ENCODE assay signal across 15 mouse cellular contexts in the genomic region with DNA sequence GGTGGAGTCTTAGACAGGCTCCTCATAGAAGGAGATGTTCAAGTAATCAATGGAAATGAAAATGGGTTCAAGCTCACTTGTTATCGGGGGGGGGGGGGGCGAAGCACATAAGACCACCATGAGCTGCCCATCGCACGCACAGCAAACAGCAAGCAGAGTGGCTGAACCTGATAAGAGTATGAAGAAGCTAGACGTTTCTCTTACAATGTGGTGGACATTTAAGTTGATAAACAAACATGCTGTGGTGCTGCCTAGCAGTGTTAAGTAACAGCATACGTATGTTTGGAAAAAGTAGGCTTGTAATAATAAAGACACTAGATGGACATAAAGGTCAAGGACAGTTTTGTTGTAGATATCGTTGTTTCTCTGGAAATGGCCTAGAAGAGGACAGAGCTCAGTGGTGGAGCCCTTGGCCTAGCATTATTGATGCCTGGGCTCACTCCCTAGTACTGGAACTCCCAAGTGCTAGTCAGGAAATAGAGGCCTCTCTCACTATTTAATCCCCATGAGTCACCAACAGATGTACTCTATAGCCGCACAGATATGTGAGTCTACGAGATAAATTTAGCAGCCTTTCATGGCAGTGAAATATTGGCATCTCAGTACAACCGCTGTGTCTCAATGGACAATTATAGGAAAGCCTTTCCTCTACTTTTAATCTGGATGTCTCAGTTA. TPM values are rescaled to one million over a fixed set of nuclear protein-coding genes. Genes with fewer than 3 reads are reported as not detected.
DNase-seq lines count a peak whose midpoint lies in the region; ATAC-seq and TF ChIP-seq lines count a peak whose summit lies in the region.
"Had no signal": no experiment of that assay in that cellular context is flagged by ENCODE, and none has a peak within 500 bp of the region (broad histone marks: within the 10 kb centered on the region; RNA-seq: fewer than 3 reads in every experiment).

No protein-coding gene starts in this region.

- H3K4me3 ChIP-seq in heart, postnatal 0 days (ENCODE audit: low read depth, low read length): no peak overlapping the region
- H3K4me3 ChIP-seq in MEL (ENCODE audit: control insufficient read depth in 1 of 2, insufficient read depth in 1 of 2, low read depth in 2 of 2, low read length in 2 of 2): peak overlapping the region in 1 of 2 experiments; percentile 12; a peak in 2 of 4 replicates
- no peak overlapping the region for H3K4me3 ChIP-seq in liver, embryonic 15.5 days (replicated peaks)
- H3K4me3 ChIP-seq in hindbrain, postnatal 0 days (ENCODE audit: low read length): no peak overlapping the region
- H3K4me3 ChIP-seq in hindbrain, embryonic 11.5 days (ENCODE audit: low read depth, low read length): no peak overlapping the region
- H3K4me3 ChIP-seq: embryonic facial prominence, embryonic 13.5 days; layer of hippocampus, adult 2 months had no signal

- no peak overlapping the region for H3K9ac ChIP-seq in heart, postnatal 0 days (replicated peaks; ENCODE audit: low read depth, low read length)
- peak overlapping the region; percentile 54 for H3K9ac ChIP-seq in MEL (ENCODE audit: control insufficient read depth, low read depth, low read length, poor library complexity, severe bottlenecking)
- no peak overlapping the region for H3K9ac ChIP-seq in liver, embryonic 15.5 days
- H3K9ac ChIP-seq in hindbrain, postnatal 0 days (replicated peaks; ENCODE audit: low read length): no peak overlapping the region
- H3K9ac ChIP-seq in hindbrain, embryonic 11.5 days (ENCODE audit: low read depth, low read length): no peak overlapping the region
- H3K9ac ChIP-seq: embryonic facial prominence, embryonic 13.5 days; forebrain, postnatal 0 days had no signal

- no peak for TF ChIP-seq EP300 in heart, postnatal 0 days (IDR thresholded peaks at IDR 0.05; ENCODE audit: low read depth)
- TF ChIP-seq EP300 in MEL (IDR thresholded peaks at IDR 0.05; ENCODE audit: low read depth in 1 of 2, low read length in 2 of 2): peak; percentile 82 to 89

- TF ChIP-seq RAD21 in MEL (IDR thresholded peaks at IDR 0.05; ENCODE audit: low read depth, low read length): no peak

- 58% methylated on average over 10 of the region's 10 CpGs for WGBS in heart, postnatal 0 days
- 28% methylated on average over 10 of the region's 10 CpGs for WGBS in liver, embryonic 15.5 days (ENCODE audit: insufficient replicate concordance)
- WGBS in hindbrain, postnatal 0 days: 89% methylated on average over 10 of the region's 10 CpGs
- 92% methylated on average over 10 of the region's 10 CpGs for WGBS in hindbrain, embryonic 11.5 days

- H3K27me3 ChIP-seq in heart, postnatal 0 days (ENCODE audit: control insufficient read depth, insufficient read depth, low read length): no peaks in the 10 kb centered on the region
- no peaks in the 10 kb centered on the region for H3K27me3 ChIP-seq in MEL (ENCODE audit: control insufficient read depth in 1 of 2, insufficient read depth in 2 of 2, low read length in 2 of 2)
- H3K27me3 ChIP-seq in liver, embryonic 15.5 days: no peaks in the 10 kb centered on the region
- no peaks in the 10 kb centered on the region for H3K27me3 ChIP-seq in hindbrain, postnatal 0 days (ENCODE audit: insufficient read depth, low read length)
- no peaks in the 10 kb centered on the region for H3K27me3 ChIP-seq in hindbrain, embryonic 11.5 days (ENCODE audit: control insufficient read depth, insufficient read depth, low read length)
- H3K27me3 ChIP-seq: embryonic facial prominence, embryonic 13.5 days had no signal

- TF ChIP-seq POLR2A in MEL (IDR thresholded peaks at IDR 0.05; ENCODE audit: control insufficient read depth in 1 of 2, insufficient read depth in 1 of 2, low read depth in 1 of 2, low read length in 2 of 2, poor library complexity in 1 of 2): 0 out of 4 replicates have a peak, but pooled peaks of 1 of the 2 experiments have one; percentile 31

- peaks cover 9% of the 10 kb centered on the region for H3K4me1 ChIP-seq in heart, postnatal 0 days (ENCODE audit: control insufficient read depth, insufficient read depth)
- H3K4me1 ChIP-seq in MEL (ENCODE audit: control insufficient read depth in 1 of 2, insufficient read depth in 2 of 2, low read length in 2 of 2): peaks cover 20 to 25% of the 10 kb centered on the region in 2 experiments
- peaks cover 49% of the 10 kb centered on the region for H3K4me1 ChIP-seq in liver, embryonic 15.5 days (replicated peaks)
- H3K4me1 ChIP-seq in hindbrain, postnatal 0 days (ENCODE audit: insufficient read depth, low read length): no peaks in the 10 kb centered on the region
- no peaks in the 10 kb centered on the region for H3K4me1 ChIP-seq in hindbrain, embryonic 11.5 days (replicated peaks; ENCODE audit: control insufficient read depth, insufficient read depth, low read length)
- H3K4me1 ChIP-seq: embryonic facial prominence, embryonic 13.5 days had no signal

- H3K36me3 ChIP-seq in heart, postnatal 0 days (replicated peaks; ENCODE audit: control insufficient read depth, insufficient read depth, low read length): no peaks in the 10 kb centered on the region
- peaks cover 0 to 28% of the 10 kb centered on the region in 2 experiments; a peak in 2 of 4 replicates for H3K36me3 ChIP-seq in MEL (ENCODE audit: control insufficient read depth in 1 of 2, insufficient read depth in 2 of 2, low read length in 2 of 2)
- no peaks in the 10 kb centered on the region for H3K36me3 ChIP-seq in liver, embryonic 15.5 days (replicated peaks)
- no peaks in the 10 kb centered on the region for H3K36me3 ChIP-seq in hindbrain, postnatal 0 days (ENCODE audit: insufficient read depth, low read length)
- no peaks in the 10 kb centered on the region for H3K36me3 ChIP-seq in hindbrain, embryonic 11.5 days (ENCODE audit: control insufficient read depth, insufficient read depth, low read length)
- H3K36me3 ChIP-seq: embryonic facial prominence, embryonic 13.5 days had no signal

- ATAC-seq in heart, postnatal 0 days (ENCODE audit: insufficient read depth, low read depth): no peak; the same call in 1 of the 2 replicates
- ATAC-seq in common myeloid progenitor, adult 5-6 weeks (replicated peaks; ENCODE audit: low read depth, poor library complexity, severe bottlenecking): peak; percentile 48; the same call in 1 of the 2 replicates
- ATAC-seq in liver, embryonic 15.5 days (ENCODE audit: insufficient read depth): peak; percentile 74
- ATAC-seq in hindbrain, postnatal 0 days: no peak
- no peak for ATAC-seq in hindbrain, embryonic 11.5 days (ENCODE audit: low FRiP score)
- ATAC-seq: activated CD4-positive, CD25-positive, alpha-beta regulatory T cell, adult 4 months; forebrain, postnatal 0 days had no signal

- no peaks in the 10 kb centered on the region for H3K79me2 ChIP-seq in MEL (ENCODE audit: control insufficient read depth, insufficient read depth, low read length, poor library complexity)

- no peak for TF ChIP-seq CTCF in heart, postnatal 0 days (IDR thresholded peaks at IDR 0.05; ENCODE audit: low read depth)
- TF ChIP-seq CTCF in MEL (IDR thresholded peaks at IDR 0.05 in 2 of 3, conservative IDR thresholded peaks at IDR 0.05 in 1 of 3; ENCODE audit: control insufficient read depth in 1 of 3, insufficient read depth in 1 of 3, low read depth in 2 of 3, low read length in 3 of 3, poor library complexity in 1 of 3, severe bottlenecking in 1 of 3): no peak
- TF ChIP-seq CTCF in hindbrain, postnatal 0 days (IDR thresholded peaks at IDR 0.05; ENCODE audit: low read depth): no peak

- intact Hi-C loops in heart, postnatal 36 days (cut with DNase I): no loop called here

- no peak for DNase-seq in heart, postnatal 0 days (ENCODE audit: low spot score)
- DNase-seq in heart, postnatal 36 days: no peak
- DNase-seq in MEL (ENCODE audit: low read depth, low spot score): peak; percentile 85
- DNase-seq in spleen, postnatal 36 days (ENCODE audit: low spot score in 2 of 2): no peak
- DNase-seq in hindbrain, postnatal 0 days (ENCODE audit: low spot score): no peak
- DNase-seq in hindbrain, embryonic 11.5 days (ENCODE audit: low spot score): no peak
- DNase-seq: cerebellum, adult 9-11 months; forebrain, postnatal 0 days; heart, postnatal 10 days; kidney, adult 2 months had no signal

- H3K27ac ChIP-seq in heart, postnatal 0 days (ENCODE audit: low read depth): peak overlapping the region; percentile 51
- peak overlapping the region; percentile 97 for H3K27ac ChIP-seq in MEL (ENCODE audit: control insufficient read depth, low read depth, low read length)
- H3K27ac ChIP-seq in liver, embryonic 15.5 days (replicated peaks): peak overlapping the region; percentile 87
- H3K27ac ChIP-seq in hindbrain, postnatal 0 days: no peak overlapping the region
- no peak overlapping the region for H3K27ac ChIP-seq in hindbrain, embryonic 11.5 days (ENCODE audit: low read depth, low read length)
- H3K27ac ChIP-seq: embryonic facial prominence, embryonic 13.5 days; layer of hippocampus, adult 2 months had no signal

- H3K4me2 ChIP-seq in heart, postnatal 0 days (ENCODE audit: low read depth, low read length): no peak overlapping the region
- peak overlapping the region; percentile 37 for H3K4me2 ChIP-seq in liver, embryonic 15.5 days
- H3K4me2 ChIP-seq in hindbrain, postnatal 0 days (ENCODE audit: low read depth, low read length): no peak overlapping the region
- H3K4me2 ChIP-seq in hindbrain, embryonic 11.5 days (replicated peaks; ENCODE audit: low read depth, low read length): no peak overlapping the region
- H3K4me2 ChIP-seq: embryonic facial prominence, embryonic 13.5 days had no signal

- peaks cover 4% of the 10 kb centered on the region; the same call in 1 of the 2 replicates for H3K9me3 ChIP-seq in heart, postnatal 0 days (replicated peaks; ENCODE audit: control insufficient read depth, low read length)
- no peaks in the 10 kb centered on the region for H3K9me3 ChIP-seq in MEL (replicated peaks; ENCODE audit: insufficient read depth, low read length)
- H3K9me3 ChIP-seq in liver, embryonic 15.5 days (replicated peaks): no peaks in the 10 kb centered on the region
- no peaks in the 10 kb centered on the region for H3K9me3 ChIP-seq in hindbrain, postnatal 0 days (ENCODE audit: low read length)
- H3K9me3 ChIP-seq in hindbrain, embryonic 11.5 days (ENCODE audit: control insufficient read depth, low read length): no peaks in the 10 kb centered on the region
- H3K9me3 ChIP-seq: embryonic facial prominence, embryonic 13.5 days had no signal

RNA-seq across cellular contexts. Expression of a gene that starts 14.0 kb away (rescaled TPM):
- total RNA-seq in heart, postnatal 0 days (2014; rRNA removed; ENCODE audit: low replicate concordance): 44.6 and 64.3 TPM in 2 replicates
- polyA plus RNA-seq in heart, postnatal 0 days (2015; fragmentation: Nextera tagmentation; extraction: Ambion mirVana): 46.7 and 49.2 TPM in 2 replicates
- total RNA-seq in heart, postnatal 36 days (2021): 100 to 1,000 TPM; 121 to 128 TPM
- total RNA-seq in MEL (2012; rRNA removed): 45.7 and 48.6 TPM in 2 replicates
- 10 to 100 TPM in 1 of 2 experiments, not detected in 1; 51.6 TPM for polyA plus RNA-seq in MEL (2012; ENCODE audit: insufficient read depth in 1 of 2, insufficient read length in 2 of 2, low read depth in 1 of 2, low replicate concordance in 2 of 2, missing spikeins in 1 of 2)
- total RNA-seq in common myeloid progenitor, adult 5-6 weeks (2017): 57.1 and 62.8 TPM in 2 replicates
- polyA plus RNA-seq in liver, embryonic 15.5 days (2015; fragmentation: Nextera tagmentation; extraction: Ambion mirVana): 52.7 and 58.7 TPM in 2 replicates
- 48.1 and 49.1 TPM in 2 replicates for total RNA-seq in hindbrain, postnatal 0 days (2014; rRNA removed)
- polyA plus RNA-seq in hindbrain, postnatal 0 days (2015; fragmentation: Nextera tagmentation; extraction: Ambion mirVana): 61.8 and 62.6 TPM in 2 replicates
- 90.7 and 101 TPM in 2 replicates for polyA plus RNA-seq in hindbrain, embryonic 11.5 days (2014; fragmentation: Nextera tagmentation; extraction: Ambion mirVana)

Comparison
In these comparisons a context has a peak if more than half of its experiments do, and no peak if none do; other contexts are left out.
1. ATAC-seq: peak in common myeloid progenitor, adult 5-6 weeks (single experiment) and liver, embryonic 15.5 days (single experiment); none in heart, postnatal 0 days (single experiment), hindbrain, postnatal 0 days (single experiment) and hindbrain, embryonic 11.5 days (single experiment).
2. H3K27ac ChIP-seq: peak in heart, postnatal 0 days (single experiment), MEL (single experiment) and liver, embryonic 15.5 days (single experiment); none in hindbrain, postnatal 0 days (single experiment) and hindbrain, embryonic 11.5 days (single experiment).